Mouse (Mus musculus): ENCODE measurements around the gene Gm13287. TPM values are rescaled to one million over a fixed set of nuclear protein-coding genes. Genes with fewer than 3 reads are reported as not detected.

Gene Gm13287
- polyA plus RNA-seq, 1 experiment from 2014 or later, result not detected

DNA sequence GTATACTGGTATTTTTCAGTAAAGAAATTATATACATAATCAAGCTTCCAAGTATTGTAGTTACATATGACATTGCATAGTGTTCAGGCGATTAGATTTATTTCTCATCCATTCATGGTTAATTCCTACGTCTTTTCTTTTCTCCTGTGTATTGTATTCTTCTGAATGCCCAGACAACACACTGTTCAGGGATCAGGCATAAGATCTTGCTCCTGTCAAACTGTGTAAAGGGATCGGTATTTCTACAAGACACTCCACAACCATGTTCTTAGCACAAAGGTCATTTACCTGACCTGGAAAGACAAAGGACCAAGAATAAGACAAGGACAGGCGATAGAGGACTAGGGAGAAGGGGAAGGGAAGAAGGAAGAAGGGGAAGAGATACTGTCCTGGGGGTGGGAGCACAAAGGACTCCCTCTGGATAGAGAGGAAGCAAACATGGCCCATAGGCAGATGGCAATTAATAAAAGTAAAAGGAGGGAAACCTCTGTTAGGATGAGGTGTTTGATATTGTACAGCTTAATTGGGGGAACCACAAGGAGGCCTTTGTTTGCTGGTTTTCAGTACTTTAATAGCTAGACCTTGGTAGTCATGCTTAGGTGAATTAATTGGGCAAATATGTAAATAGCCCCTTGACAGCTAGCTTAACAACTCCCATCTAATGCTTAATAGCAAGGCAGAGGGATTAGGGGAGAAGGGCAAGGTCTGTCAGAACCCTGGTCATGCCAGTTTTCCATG is 48.1 kb downstream of the Gm13287 start:
- Histone ChIP-seq H3K36me3 (ENCODE audit: control insufficient read depth, insufficient read depth, low read length) (no peaks in the 10 kb centered on the region), H3K27ac (ENCODE audit: low read length) (no peak overlapping the region), H3K4me3 (ENCODE audit: low read depth, low read length) (no peak overlapping the region), H3K9ac (ENCODE audit: low read depth, low read length) (no peak overlapping the region), H3K27me3 (ENCODE audit: control insufficient read depth, insufficient read depth, low read depth, low read length) (no peaks in the 10 kb centered on the region), H3K9me3 (replicated peaks; ENCODE audit: control insufficient read depth, low read length, poor library complexity, severe bottlenecking) (no peaks in the 10 kb centered on the region), H3K4me1 (ENCODE audit: control insufficient read depth, insufficient read depth, low read length) (no peaks in the 10 kb centered on the region), H3K4me2 (ENCODE audit: low read length) (no peak overlapping the region)
- no peak for ATAC-seq
- 22% methylated on average over 4 of the region's 4 CpGs for WGBS

Other genes with a start within 250 kb of the Gm13287 start
- gene Ifna15, start 245.0 kb upstream of the Gm13287 start, polyA plus RNA-seq (2015; fragmentation: Nextera tagmentation; extraction: Ambion mirVana), result not detected in 2 replicates
- gene Ifna14, start 231.5 kb upstream of the Gm13287 start, polyA plus RNA-seq (2015; fragmentation: Nextera tagmentation; extraction: Ambion mirVana), result not detected in 2 replicates
- gene Ifna9, start 210.9 kb upstream of the Gm13287 start, polyA plus RNA-seq (2015; fragmentation: Nextera tagmentation; extraction: Ambion mirVana), result not detected in 2 replicates
- gene Ifna12, start 199.9 kb upstream of the Gm13287 start, polyA plus RNA-seq (2015; fragmentation: Nextera tagmentation; extraction: Ambion mirVana), result not detected in 2 replicates
- not detected in 2 replicates for gene C87499, start 168.8 kb upstream of the Gm13287 start, polyA plus RNA-seq (2015; fragmentation: Nextera tagmentation; extraction: Ambion mirVana)
- not detected in 2 replicates for gene Ifna13, start 158.8 kb upstream of the Gm13287 start, polyA plus RNA-seq (2015; fragmentation: Nextera tagmentation; extraction: Ambion mirVana)
- gene Ifna16, start 126.3 kb upstream of the Gm13287 start, polyA plus RNA-seq (2015; fragmentation: Nextera tagmentation; extraction: Ambion mirVana), result not detected in 2 replicates
- not detected in 2 replicates for gene Ifna2, start 119.3 kb upstream of the Gm13287 start, polyA plus RNA-seq (2015; fragmentation: Nextera tagmentation; extraction: Ambion mirVana)
- gene Ifnab, start 111.9 kb upstream of the Gm13287 start, polyA plus RNA-seq (2015; fragmentation: Nextera tagmentation; extraction: Ambion mirVana), result not detected in 2 replicates
- 1.3 and 1.7 TPM in 2 replicates for gene Gm26566, start 81.4 kb upstream of the Gm13287 start, polyA plus RNA-seq (2015; fragmentation: Nextera tagmentation; extraction: Ambion mirVana)
- gene Klhl9, start 80.8 kb upstream of the Gm13287 start, polyA plus RNA-seq (2015; fragmentation: Nextera tagmentation; extraction: Ambion mirVana), result 115 and 125 TPM in 2 replicates
- not detected in 2 replicates for gene Gm13271, start 48.4 kb upstream of the Gm13287 start, polyA plus RNA-seq (2015; fragmentation: Nextera tagmentation; extraction: Ambion mirVana)
- gene Gm13283, start 43.1 kb upstream of the Gm13287 start, polyA plus RNA-seq (2015; fragmentation: Nextera tagmentation; extraction: Ambion mirVana), result not detected in 2 replicates
- gene Gm13290, start 29.4 kb upstream of the Gm13287 start, polyA plus RNA-seq (2015; fragmentation: Nextera tagmentation; extraction: Ambion mirVana), result not detected in 2 replicates
- not detected in 2 replicates for gene Gm13289, start 26.3 kb upstream of the Gm13287 start, polyA plus RNA-seq (2015; fragmentation: Nextera tagmentation; extraction: Ambion mirVana)
- gene Gm13272, start 23.4 kb upstream of the Gm13287 start, polyA plus RNA-seq (2015; fragmentation: Nextera tagmentation; extraction: Ambion mirVana), result not detected in 2 replicates
- gene Ifnz, start 21.1 kb upstream of the Gm13287 start, polyA plus RNA-seq (2015; fragmentation: Nextera tagmentation; extraction: Ambion mirVana), result not detected in 2 replicates
- gene Gm13276, start 17.5 kb upstream of the Gm13287 start, polyA plus RNA-seq (2015; fragmentation: Nextera tagmentation; extraction: Ambion mirVana), result not detected in 2 replicates
- gene Gm13277, start 14.6 kb upstream of the Gm13287 start, polyA plus RNA-seq (2015; fragmentation: Nextera tagmentation; extraction: Ambion mirVana), result not detected in 2 replicates
- gene Gm13278, start 11.7 kb upstream of the Gm13287 start, polyA plus RNA-seq (2015; fragmentation: Nextera tagmentation; extraction: Ambion mirVana), result not detected in 2 replicates
- not detected in 2 replicates for gene Gm13275, start 8.8 kb upstream of the Gm13287 start, polyA plus RNA-seq (2015; fragmentation: Nextera tagmentation; extraction: Ambion mirVana)
- gene Gm13279, start 5.9 kb upstream of the Gm13287 start, polyA plus RNA-seq (2015; fragmentation: Nextera tagmentation; extraction: Ambion mirVana), result not detected in 2 replicates
- gene Gm13285, start 3.6 kb upstream of the Gm13287 start, polyA plus RNA-seq (2015; fragmentation: Nextera tagmentation; extraction: Ambion mirVana), result not detected in 2 replicates
- gene Gm13288, start 2.3 kb downstream of the Gm13287 start, polyA plus RNA-seq (2015; fragmentation: Nextera tagmentation; extraction: Ambion mirVana), result not detected in 2 replicates
- gene Ifna7, start 13.0 kb downstream of the Gm13287 start, polyA plus RNA-seq (2015; fragmentation: Nextera tagmentation; extraction: Ambion mirVana), result not detected in 2 replicates
- gene Ifna11, start 16.7 kb downstream of the Gm13287 start, polyA plus RNA-seq (2015; fragmentation: Nextera tagmentation; extraction: Ambion mirVana), result not detected in 2 replicates
- gene Ifna6, start 24.2 kb downstream of the Gm13287 start, polyA plus RNA-seq (2015; fragmentation: Nextera tagmentation; extraction: Ambion mirVana), result not detected in 2 replicates
- gene Ifna5, start 32.3 kb downstream of the Gm13287 start, polyA plus RNA-seq (2015; fragmentation: Nextera tagmentation; extraction: Ambion mirVana), result not detected in 2 replicates
- not detected in 2 replicates for gene Ifna4, start 38.6 kb downstream of the Gm13287 start, polyA plus RNA-seq (2015; fragmentation: Nextera tagmentation; extraction: Ambion mirVana)
- gene Ifna1, start 46.8 kb downstream of the Gm13287 start, polyA plus RNA-seq (2015; fragmentation: Nextera tagmentation; extraction: Ambion mirVana), result not detected in 2 replicates
- not detected in 2 replicates for gene Ifne, start 76.9 kb downstream of the Gm13287 start, polyA plus RNA-seq (2015; fragmentation: Nextera tagmentation; extraction: Ambion mirVana)

Measured in midbrain, embryonic 16.5 days (tissue).